Mouse (Mus musculus) yolk sac, embryonic 10.5 days (tissue): ENCODE measurements around the gene Efl1.
A peak's percentile ranks its signal among the peaks of the same experiment; 100 is the strongest.
"Not testable (repeated sequence)": the region's sequence is repeated elsewhere in the genome, so short reads cannot be mapped to it uniquely, and the experiment has no call there.

Experiments used
- DNase-seq: peaks from one replicate; pipeline ENCODE4 v3.0.0-alpha.2; 2017; ENCODE audit warnings: low spot score

Efl1 gene

DNA sequence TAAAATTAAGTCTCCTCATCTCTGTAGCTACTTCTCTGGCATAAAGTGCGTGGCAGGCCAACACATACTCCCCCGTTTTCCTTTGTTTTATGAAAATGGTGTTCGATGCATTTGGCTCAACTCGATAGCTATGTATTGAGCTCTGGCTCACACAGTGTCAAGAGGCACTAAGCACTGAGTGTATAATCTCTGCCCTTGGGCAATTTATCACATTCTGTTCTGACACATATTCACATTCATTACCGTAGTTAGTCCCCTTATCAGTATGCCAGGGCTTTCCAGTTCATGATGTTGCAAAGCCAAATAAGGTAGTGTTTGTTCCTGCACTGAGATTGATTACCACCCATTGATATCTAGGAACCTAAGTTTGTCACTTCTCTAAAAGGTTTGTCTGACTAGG lies 71.3 kb downstream of the Efl1 start:
- DNase-seq, result no peak

DNA sequence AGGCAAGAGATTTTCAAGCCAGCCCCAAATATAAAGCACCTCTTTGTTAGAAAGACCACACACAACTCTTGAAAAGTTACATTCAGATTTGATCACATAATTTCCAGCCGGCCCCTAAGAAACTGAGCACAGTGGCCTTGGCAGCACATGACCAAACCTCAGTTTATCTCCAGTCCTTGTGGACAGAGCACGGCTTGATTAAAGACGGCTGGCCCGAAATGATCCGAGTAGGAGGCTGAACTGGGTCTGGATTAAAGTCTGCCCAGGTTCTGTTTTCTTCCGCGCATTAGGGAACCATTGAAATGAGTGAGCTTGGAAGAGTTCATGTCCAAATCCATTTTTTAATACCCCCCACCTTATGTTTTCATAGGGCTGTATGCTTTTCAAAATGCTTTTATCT lies 72.1 kb downstream of the Efl1 start:
- no peak for DNase-seq

DNA sequence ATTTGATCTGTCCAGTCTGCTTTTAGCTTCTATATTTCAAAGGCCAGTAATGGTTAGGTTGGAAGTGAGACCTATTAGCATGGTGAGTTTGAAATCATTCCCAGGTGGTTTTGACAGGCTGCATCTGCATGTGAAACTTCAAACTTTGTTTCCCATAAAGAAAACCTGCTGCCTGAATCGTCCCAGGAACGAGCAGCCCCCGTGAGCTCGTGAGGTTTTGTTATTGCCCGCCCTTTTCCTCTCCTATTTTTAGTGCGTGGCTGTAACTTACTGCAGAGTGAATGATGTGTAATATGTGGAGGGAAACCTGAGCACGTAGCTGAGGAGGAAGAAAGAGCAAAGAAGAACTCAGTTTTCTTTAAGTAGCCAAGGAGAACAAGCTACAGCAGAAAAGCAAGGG lies 72.5 kb downstream of the Efl1 start:
- DNase-seq, result no peak

DNA sequence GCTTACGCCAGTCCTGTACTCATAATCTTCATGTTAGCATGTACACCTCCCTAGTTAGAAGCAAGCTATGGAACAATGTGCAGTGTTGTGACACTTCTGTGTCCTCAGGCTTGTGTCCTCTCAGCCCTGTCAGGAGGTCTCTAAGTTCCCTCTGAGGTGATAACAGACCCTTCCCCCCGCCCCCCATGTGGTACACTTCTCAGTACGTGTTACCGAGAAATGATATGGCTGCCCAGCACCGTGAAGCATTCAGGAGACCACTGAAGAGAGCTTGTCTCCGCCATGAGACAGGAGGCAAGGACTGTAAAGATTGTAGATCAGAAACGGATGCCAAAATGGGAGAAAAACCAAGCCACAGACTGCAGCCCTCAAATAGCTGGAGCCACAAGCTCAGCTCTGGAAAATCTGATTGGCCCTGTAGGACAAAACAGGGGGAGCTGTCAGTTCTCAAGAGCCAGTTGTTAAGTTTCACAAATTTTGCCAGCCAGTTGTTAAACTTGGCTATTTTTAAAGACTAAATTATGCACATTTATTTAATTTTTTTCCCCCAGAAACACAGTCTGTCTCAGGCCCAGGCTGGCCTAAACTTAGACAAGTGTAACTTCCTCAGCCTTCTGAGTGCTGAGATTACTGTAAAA lies 74.2 kb downstream of the Efl1 start:
- no peak for DNase-seq

- DNase-seq, result peak; percentile 51
These were observed 74.9 kb downstream of the Efl1 start for GRCm38 (mm10) chr7:82723151-82723871.

DNA sequence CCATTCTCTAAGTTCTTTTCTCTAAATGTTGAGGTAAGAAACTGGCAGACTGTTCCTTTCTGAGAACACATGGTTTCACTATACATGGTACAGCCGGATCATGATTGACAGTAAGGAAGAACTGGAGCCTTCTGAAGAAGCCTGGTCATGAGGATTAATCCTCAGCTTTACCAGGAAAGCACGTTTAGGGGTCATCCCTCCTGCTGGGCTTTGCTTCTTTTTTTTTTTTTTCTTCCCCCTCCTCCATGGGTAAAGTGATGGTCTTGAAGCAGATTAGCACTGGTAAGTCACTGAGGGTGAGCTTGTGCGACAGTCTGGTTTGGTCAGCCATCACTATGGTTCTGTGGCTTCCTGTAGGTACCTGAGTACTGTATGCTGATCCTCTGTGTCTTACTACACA lies 76.1 kb downstream of the Efl1 start:
- DNase-seq, result no peak

- no peak for DNase-seq
These were observed 76.7 kb downstream of the Efl1 start for GRCm38 (mm10) chr7:82725006-82725636.

- no peak for DNase-seq
These were observed 77.5 kb downstream of the Efl1 start for GRCm38 (mm10) chr7:82725741-82726450.

- no peak for DNase-seq
These were observed 78.7 kb downstream of the Efl1 start for GRCm38 (mm10) chr7:82727066-82727465.

- not testable (repeated sequence) for DNase-seq
These were observed 80.6 kb downstream of the Efl1 start for GRCm38 (mm10) chr7:82729009-82729408.

GRCm38 (mm10) chr7:82733118-82733517 lies 84.7 kb downstream of the Efl1 start:
- DNase-seq, result no peak

DNA sequence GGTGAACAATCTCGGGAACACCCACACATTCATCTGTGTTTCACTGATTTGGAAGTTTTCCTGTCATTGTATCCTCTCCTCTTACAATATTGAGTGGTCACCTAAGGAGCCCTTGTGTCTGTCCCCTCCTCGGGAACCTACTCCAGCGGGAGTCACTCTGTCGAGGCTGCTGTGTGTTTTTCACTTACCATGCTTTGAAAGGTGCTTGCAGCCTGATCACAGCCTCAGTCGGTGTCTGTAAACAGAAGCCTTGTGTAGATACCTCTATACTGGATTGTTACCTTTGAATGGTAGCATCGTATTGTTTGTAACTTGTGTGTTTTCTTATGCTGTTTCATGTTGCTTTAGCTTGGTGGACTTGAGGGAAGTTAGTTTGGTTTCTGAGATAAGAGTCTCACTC lies 85.6 kb downstream of the Efl1 start:
- DNase-seq, result no peak

GRCm38 (mm10) chr7:82734748-82735600 lies 86.6 kb downstream of the Efl1 start:
- no peak for DNase-seq

DNA sequence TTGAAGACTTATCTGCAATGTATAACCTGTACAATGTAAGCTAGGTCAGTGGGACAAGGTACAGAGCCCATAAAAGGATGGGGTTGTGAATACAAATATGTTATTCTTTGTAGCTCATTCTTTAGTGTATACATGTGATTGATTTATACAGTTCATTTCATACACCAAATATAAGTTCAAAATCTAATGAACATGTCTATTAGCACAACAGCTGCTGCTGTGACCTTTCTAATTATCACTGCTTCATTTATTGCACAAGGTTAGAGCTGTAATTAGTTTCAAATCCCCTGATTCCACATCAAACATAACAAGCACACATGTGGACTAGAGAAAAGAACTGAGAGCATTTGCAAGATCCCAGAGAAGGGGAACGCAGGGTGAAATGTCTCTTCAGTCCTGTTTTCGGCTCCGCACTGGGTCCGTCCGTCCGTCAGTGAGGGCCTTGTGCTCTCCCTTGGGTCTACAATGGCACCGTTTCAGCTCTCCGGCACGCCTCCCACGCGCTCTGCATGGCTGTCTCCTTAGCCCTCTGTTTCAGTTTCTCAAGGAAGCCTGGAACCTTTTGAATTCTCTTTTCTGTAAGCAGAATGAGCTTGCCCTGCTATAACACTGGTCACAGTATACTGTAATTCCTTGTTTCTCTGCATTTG lies 94.8 kb downstream of the Efl1 start:
- DNase-seq, result no peak

DNA sequence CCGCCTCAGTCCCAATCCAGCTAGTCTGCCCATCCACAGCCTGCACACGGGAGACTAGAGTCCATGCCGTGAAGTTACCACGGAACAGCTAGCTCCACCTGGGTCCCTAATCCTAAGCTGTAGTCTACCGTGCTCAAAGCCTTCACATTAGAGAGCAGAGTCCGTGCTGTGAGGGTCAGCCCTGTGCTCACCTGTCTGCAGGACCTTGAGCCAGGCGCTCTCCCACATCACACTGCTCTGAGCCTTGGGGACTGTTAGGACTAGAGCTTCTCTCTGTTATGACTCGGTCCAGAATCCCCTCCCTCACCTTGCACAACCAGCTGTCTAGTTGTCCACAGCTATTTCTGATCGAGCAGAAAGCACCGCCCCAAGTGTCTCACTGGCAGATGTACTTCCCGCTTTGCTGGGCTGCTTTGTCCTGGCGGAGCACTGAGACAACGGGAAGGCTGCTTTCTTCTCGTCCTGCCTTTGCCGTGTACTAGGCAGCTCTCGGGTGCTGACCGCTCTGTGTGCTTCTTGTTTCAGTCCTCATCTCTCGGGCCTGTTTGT lies 95.8 kb downstream of the Efl1 start:
- no peak for DNase-seq

GRCm38 (mm10) chr7:82748812-82749211 lies 100.4 kb downstream of the Efl1 start:
- DNase-seq, result no peak

GRCm38 (mm10) chr7:82749239-82749638 lies 100.8 kb downstream of the Efl1 start:
- no peak for DNase-seq

DNA sequence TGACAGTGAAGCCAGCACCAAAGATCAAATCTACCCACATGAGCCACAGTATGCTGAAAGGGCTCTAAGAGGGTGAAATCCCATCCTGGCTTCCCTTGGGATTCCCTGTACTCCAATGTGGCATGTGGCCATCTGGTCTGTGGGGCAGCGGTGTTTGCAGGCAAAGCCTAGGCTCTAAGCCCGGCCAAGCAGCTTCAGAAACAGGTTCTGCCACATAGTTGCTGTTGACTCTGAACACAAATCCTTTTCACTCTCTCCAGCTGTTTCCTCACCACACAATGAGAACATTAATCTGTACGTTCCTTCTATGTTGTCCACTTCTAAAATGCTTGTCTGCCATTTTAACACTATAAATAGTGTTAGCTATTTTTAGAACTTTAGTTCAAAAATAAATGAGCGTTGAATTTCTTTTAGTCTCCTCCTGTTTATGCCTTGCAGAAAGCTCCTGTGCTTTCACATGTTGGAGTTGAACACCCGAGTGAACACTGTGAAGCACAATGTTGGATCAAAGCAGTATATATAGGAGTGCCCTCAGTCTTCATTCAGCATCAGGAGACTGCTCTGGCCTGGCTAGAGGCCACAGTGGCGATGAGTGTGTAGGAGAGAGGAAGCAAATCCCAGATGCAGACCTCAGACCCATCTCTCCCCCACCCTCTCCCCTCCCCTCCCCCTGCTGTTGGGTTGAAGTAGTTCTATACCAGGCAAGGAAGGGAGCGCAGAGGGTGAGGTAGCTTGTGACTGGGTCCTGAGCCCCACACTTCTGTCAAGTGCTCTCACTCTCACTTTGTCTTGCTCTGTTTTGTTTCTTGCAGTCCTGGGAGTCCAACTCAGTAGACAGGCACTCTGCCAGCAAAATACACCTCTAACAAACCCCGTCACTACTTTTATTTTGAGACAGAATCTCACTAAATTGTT lies 104.0 kb downstream of the Efl1 start:
- no peak for DNase-seq

- DNase-seq, result no peak
These were observed 107.3 kb downstream of the Efl1 start for GRCm38 (mm10) chr7:82755602-82756155.

- no peak for DNase-seq
These were observed 110.1 kb downstream of the Efl1 start for GRCm38 (mm10) chr7:82758521-82758920.
